Mouse (Mus musculus) gastrocnemius, postnatal 10 days (tissue): ENCODE data around the gene Acacb. TPM values are rescaled to one million over a fixed set of nuclear protein-coding genes. Genes with fewer than 3 reads are reported as not detected.

ENCODE experiments used
- DNase-seq: peaks from one replicate; pipeline ENCODE4 v3.0.0; 2021; ENCODE audit warnings: mixed read lengths
- total RNA-seq, 2 experiments: library from RNA; stranded (reverse); gene quantifications; 2 replicates each; pipeline ENCODE4 v1.2.3; 2021

Acacb gene
- total RNA-seq, 2 experiments from 2014 or later: 66.3 to 71.7 TPM

GRCm38 (mm10) chr5:114269984-114270383 is 123.6 kb downstream of the Acacb start:
- DNase-seq: no peak

GRCm38 (mm10) chr5:114273693-114274402 is 127.5 kb downstream of the Acacb start, which contains the start of gene Foxn4:
Gene Foxn4 (minus strand): TSS chr5:114273807.
- DNase-seq: no peak

GRCm38 (mm10) chr5:114275339-114275738 is 129.0 kb downstream of the Acacb start:
- DNase-seq: no peak

- no peak for DNase-seq
Measured at GRCm38 (mm10) chr5:114275991-114276390, 129.7 kb downstream of the Acacb start.

- DNase-seq: no peak
Measured at GRCm38 (mm10) chr5:114279382-114280143, 133.2 kb downstream of the Acacb start.

- DNase-seq: no peak
Measured at GRCm38 (mm10) chr5:114282346-114282745, 136.0 kb downstream of the Acacb start.

GRCm38 (mm10) chr5:114284604-114285397 is 138.5 kb downstream of the Acacb start:
- DNase-seq: no peak

- DNase-seq: no peak
Measured at GRCm38 (mm10) chr5:114285398-114285700, 139.0 kb downstream of the Acacb start.

- DNase-seq: no peak
Measured at GRCm38 (mm10) chr5:114286102-114286501, 139.8 kb downstream of the Acacb start.

GRCm38 (mm10) chr5:114286872-114287571 is 140.7 kb downstream of the Acacb start:
- no peak for DNase-seq

- DNase-seq: no peak
Measured at GRCm38 (mm10) chr5:114288396-114288795, 142.1 kb downstream of the Acacb start.

- no peak for DNase-seq
Measured at GRCm38 (mm10) chr5:114288874-114289273, 142.5 kb downstream of the Acacb start, which contains the start of gene Myo1h. Gene Myo1h (plus strand): TSS chr5:114289166.

GRCm38 (mm10) chr5:114290004-114290403 is 143.7 kb downstream of the Acacb start:
- DNase-seq: no peak

GRCm38 (mm10) chr5:114296693-114297631 is 150.6 kb downstream of the Acacb start:
- DNase-seq: peak; percentile 32

GRCm38 (mm10) chr5:114298212-114298894 is 152.0 kb downstream of the Acacb start:
- DNase-seq: peak; percentile 39

- no peak for DNase-seq
Measured at GRCm38 (mm10) chr5:114299156-114299855, 153.0 kb downstream of the Acacb start.

- DNase-seq: no peak
Measured at GRCm38 (mm10) chr5:114299883-114300610, 153.7 kb downstream of the Acacb start.
